Mouse (Mus musculus) stomach, embryonic 16.5 days (tissue): ENCODE data around the gene Hmces. TPM values are rescaled to one million over a fixed set of nuclear protein-coding genes. Genes with fewer than 3 reads are reported as not detected.

ENCODE experiments used
- ATAC-seq: fragments of 200-750 bp; cut with Nextera tagmentation; 2 replicates; pipeline ENCODE4 v1.8.0; 2017; ENCODE audit warnings: moderate number of reproducible peaks, moderate TSS enrichment; ENCODE audit not compliant: insufficient read depth, low FRiP score
- H3K27ac ChIP-seq: fragments of 300-500 bp; sonication (generic); 2 replicates; pipeline ENCODE4 v1.5.1; 2014; ENCODE audit warnings: low read length
- H3K27me3 ChIP-seq: fragments of 300-500 bp; sonication (generic); 2 replicates; pipeline ENCODE4 v1.6.1; 2014; ENCODE audit warnings: low read length, control low read depth, mixed read lengths; ENCODE audit not compliant: control insufficient read depth, insufficient read depth
- H3K36me3 ChIP-seq: fragments of 300-500 bp; sonication (generic); 2 replicates; pipeline ENCODE4 v1.6.1; 2014; ENCODE audit warnings: low read length; ENCODE audit not compliant: control insufficient read depth, insufficient read depth
- H3K4me1 ChIP-seq: fragments of 300-500 bp; sonication (generic); 2 replicates; pipeline ENCODE4 v1.6.1; 2014; ENCODE audit warnings: low read length, control low read depth, mixed read lengths; ENCODE audit not compliant: control insufficient read depth, insufficient read depth
- H3K4me2 ChIP-seq: fragments of 300-500 bp; sonication (generic); 2 replicates; pipeline ENCODE4 v1.6.1; 2014; ENCODE audit warnings: low read depth, low read length, mixed read lengths
- H3K4me3 ChIP-seq: fragments of 300-500 bp; sonication (generic); replicated peaks from 2 replicates; pipeline ENCODE4 v1.5.1; 2014; ENCODE audit warnings: mild to moderate bottlenecking, low read length
- H3K9ac ChIP-seq: fragments of 300-500 bp; sonication (generic); 2 replicates; pipeline ENCODE4 v1.6.1; 2014; ENCODE audit warnings: low read length
- H3K9me3 ChIP-seq: fragments of 300-500 bp; sonication (generic); replicated peaks from 2 replicates; pipeline ENCODE4 v1.6.1; 2016; ENCODE audit warnings: low read length, control low read depth; ENCODE audit not compliant: control insufficient read depth
- WGBS: fragments of 180-500 bp; shearing (Covaris S2); extraction: QIAGEN DNeasy Blood & Tissue Kit; methylation state at CpG from one replicate; pipeline ENCODE4 v1.1.7; 2014; 5-methylcytosine and 5-hydroxymethylcytosine counted together
- polyA plus RNA-seq: library from polyadenylated mRNA; unstranded; fragments of >200 nt; fragmentation: Nextera tagmentation; extraction: Ambion mirVana; gene quantifications from 2 replicates; pipeline ENCODE4 v1.2.1, GENCODE M21; 2015

Hmces gene
- polyA plus RNA-seq, 1 experiment from 2014 or later = 38.4 TPM

DNA sequence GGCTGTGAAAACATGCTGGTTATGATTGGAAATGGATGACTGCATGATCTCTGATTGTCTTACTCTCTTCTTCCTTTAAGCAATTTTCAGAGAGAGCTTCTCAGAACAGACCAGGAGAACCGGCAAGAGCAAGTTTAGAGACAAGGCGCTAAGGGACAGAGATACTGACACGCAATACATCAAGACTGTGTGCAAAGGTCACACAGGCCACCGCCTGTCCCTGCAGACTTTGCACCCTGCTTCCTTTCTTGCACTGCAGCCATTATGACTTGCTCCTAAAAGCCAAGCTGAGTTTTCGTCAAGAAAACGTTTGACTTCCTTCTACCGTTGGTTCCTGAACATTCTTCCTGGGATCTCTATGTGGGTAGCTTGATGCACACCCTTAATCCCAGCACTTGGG is 38.2 kb upstream of the Hmces start:
- no peak overlapping the region for H3K4me2 ChIP-seq
- H3K4me1 ChIP-seq = no peaks in the 10 kb centered on the region
- no peaks in the 10 kb centered on the region for H3K27me3 ChIP-seq
- H3K9me3 ChIP-seq = no peaks in the 10 kb centered on the region
- no peak overlapping the region for H3K27ac ChIP-seq
- 70% methylated on average over 7 of the region's 7 CpGs for WGBS
- H3K36me3 ChIP-seq = no peaks in the 10 kb centered on the region
- no peak overlapping the region for H3K4me3 ChIP-seq
- H3K9ac ChIP-seq = no peak overlapping the region
- ATAC-seq = no peak

DNA sequence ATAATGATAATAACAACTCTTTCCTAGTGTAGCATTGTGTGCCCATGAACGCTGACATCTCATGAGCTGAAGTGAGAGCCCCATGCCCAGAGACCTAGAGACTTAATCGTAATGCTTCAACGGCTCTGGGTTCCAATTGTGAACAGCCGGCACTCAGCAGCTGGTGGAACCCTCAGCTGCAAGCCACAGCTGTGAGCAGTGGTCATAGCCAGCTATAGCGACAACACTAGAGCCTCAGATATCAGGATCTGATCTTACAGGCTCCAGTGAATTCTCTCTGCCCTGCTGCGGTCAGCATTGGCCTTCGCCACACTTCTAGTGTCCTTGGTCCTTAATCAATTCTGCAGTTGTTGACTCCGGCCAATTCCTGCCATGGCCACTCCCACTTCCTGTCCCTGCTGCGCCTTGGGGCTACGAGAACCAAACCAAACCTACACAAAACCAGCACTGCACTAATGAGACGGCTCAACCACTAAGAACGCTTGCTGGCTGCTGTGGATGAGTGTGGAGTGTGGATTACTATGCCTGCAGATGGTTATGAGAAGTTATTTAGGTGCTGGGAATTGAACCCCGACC is 37.6 kb upstream of the Hmces start:
- H3K4me2 ChIP-seq = no peak overlapping the region
- H3K4me1 ChIP-seq = no peaks in the 10 kb centered on the region
- no peak for ATAC-seq
- no peaks in the 10 kb centered on the region for H3K36me3 ChIP-seq
- H3K4me3 ChIP-seq = no peak overlapping the region
- H3K9ac ChIP-seq = no peak overlapping the region
- 63% methylated on average over 13 of the region's 13 CpGs for WGBS
- H3K27me3 ChIP-seq = no peaks in the 10 kb centered on the region
- H3K27ac ChIP-seq = no peak overlapping the region
- no peaks in the 10 kb centered on the region for H3K9me3 ChIP-seq

DNA sequence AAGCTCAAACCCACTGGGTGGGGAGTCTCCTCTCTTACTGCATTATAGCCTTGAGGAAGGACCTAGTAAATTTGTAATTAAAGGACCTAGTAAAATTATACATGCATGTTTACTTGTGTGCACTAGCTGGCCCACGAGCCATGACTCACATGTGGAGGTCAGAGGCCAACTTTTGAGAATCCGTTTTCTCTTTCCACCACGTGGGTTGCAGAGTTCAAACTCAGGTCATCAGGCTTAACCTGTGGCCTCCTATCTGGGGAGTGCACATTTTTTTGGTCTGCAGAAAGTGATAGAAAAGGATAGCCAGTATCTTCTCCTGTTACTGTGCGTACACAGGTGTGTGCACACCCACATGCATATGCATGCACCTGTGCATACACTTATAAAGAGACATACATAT is 34.7 kb upstream of the Hmces start:
- no peaks in the 10 kb centered on the region for H3K27me3 ChIP-seq

DNA sequence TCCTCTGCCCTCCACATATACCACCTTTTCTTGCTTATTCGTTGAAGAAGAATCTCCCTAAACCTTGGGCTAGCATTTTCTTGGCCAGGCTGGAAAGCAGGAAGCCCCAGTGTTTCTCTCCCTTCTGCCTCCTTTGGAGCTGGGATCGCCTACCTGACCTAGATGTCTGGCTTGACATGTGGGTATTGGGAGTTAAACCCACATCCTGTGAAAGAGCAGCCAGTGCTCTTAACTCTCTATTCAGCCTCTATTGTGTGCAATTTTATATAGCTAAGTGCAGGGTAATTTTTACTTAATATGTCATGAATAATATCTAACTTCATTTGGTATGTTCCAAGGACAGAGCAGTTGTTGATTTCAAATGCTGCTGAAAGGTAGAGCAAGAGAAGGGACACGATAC is 34.1 kb upstream of the Hmces start:
- ATAC-seq = no peak
- no peak overlapping the region for H3K9ac ChIP-seq
- H3K36me3 ChIP-seq = no peaks in the 10 kb centered on the region
- no peak overlapping the region for H3K27ac ChIP-seq
- H3K4me2 ChIP-seq = no peak overlapping the region
- no peaks in the 10 kb centered on the region for H3K27me3 ChIP-seq
- 55% methylated on average over 3 of the region's 3 CpGs for WGBS
- H3K9me3 ChIP-seq = no peaks in the 10 kb centered on the region
- no peaks in the 10 kb centered on the region for H3K4me1 ChIP-seq
- no peak overlapping the region for H3K4me3 ChIP-seq

More for the DNA sequence above, 34.7 kb upstream of the Hmces start:
- Histone ChIP-seq H3K4me3 (no peak overlapping the region), H3K4me1 (no peaks in the 10 kb centered on the region), H3K36me3 (no peaks in the 10 kb centered on the region), H3K27ac (no peak overlapping the region), H3K9me3 (no peaks in the 10 kb centered on the region), H3K9ac (no peak overlapping the region), H3K4me2 (no peak overlapping the region)
- WGBS = 22% methylated on average over 4 of the region's 4 CpGs
- ATAC-seq = no peak

DNA sequence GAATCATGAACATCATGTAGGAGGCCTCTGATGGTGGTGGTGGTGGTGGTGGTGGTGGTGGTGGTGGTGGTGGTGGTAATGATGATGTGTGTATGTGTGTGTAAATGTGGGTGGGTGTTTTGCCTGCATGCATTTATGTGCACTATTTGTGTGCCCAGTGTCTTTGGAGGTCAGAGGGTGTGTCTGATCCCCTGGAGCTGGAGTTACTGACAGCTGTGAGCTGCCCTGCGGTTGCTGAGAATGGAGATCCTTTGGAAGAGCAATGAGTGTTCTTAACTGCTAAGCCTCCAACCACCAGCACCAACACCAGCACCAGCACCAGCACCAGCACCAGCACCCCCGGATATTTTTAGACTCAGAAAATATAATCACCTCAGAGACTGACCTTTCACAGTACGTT is 31.5 kb upstream of the Hmces start:
- no peak overlapping the region for H3K27ac ChIP-seq
- H3K36me3 ChIP-seq = no peaks in the 10 kb centered on the region
- WGBS = 71% methylated on average over 3 of the region's 3 CpGs
- H3K4me1 ChIP-seq = no peaks in the 10 kb centered on the region
- H3K4me3 ChIP-seq = no peak overlapping the region
- no peaks in the 10 kb centered on the region for H3K27me3 ChIP-seq
- H3K9ac ChIP-seq = no peak overlapping the region
- H3K9me3 ChIP-seq = no peaks in the 10 kb centered on the region
- ATAC-seq = no peak
- no peak overlapping the region for H3K4me2 ChIP-seq

DNA sequence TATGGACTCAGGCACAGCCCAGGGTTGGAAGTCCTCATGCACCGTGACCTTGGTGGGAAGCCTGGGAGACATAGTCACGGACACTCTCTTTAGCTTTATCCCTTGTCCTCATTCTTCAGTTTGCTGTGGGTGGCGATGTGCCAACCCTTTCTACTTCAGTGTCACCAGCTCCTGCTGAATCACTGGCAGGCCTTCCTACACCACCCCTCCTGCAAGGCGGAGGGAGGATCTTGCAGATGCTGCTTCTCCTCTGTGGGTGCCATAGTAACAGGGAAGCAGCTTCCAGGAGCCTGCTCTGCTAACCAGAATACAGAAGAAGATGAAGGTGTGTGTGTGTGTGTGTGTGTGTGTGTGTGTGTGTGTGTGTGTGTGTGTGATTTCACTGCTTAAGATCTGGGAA is 30.9 kb upstream of the Hmces start:
- Histone ChIP-seq H3K9ac (no peak overlapping the region), H3K9me3 (no peaks in the 10 kb centered on the region), H3K27me3 (no peaks in the 10 kb centered on the region), H3K4me2 (no peak overlapping the region), H3K4me1 (no peaks in the 10 kb centered on the region), H3K27ac (no peak overlapping the region), H3K4me3 (no peak overlapping the region), H3K36me3 (no peaks in the 10 kb centered on the region)
- 57% methylated on average over 4 of the region's 4 CpGs for WGBS
- no peak for ATAC-seq

DNA sequence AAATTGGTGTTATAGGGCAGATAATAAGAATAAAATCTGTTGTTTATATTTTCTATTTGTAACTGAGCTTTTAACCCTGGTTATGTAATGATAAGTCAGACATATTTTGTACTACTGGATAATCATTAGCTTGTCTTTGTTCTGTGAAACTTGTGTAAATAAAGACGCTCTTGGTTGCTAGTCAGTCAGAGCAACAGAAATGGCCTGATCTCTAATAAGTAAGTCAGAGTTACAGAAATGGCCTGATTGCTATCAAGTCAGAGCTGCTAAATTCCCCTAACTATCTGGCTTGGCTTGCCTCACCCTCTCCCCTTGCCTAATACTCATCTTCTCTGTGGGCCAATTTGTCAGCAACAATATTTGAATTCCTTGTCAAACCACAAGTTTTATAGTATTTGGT is 27.0 kb upstream of the Hmces start:
- H3K4me1 ChIP-seq = peaks cover 9% of the 10 kb centered on the region
- 0 out of 2 replicates have a peak overlapping the region, but pooled peaks have one; percentile 4 for H3K27ac ChIP-seq
- 47% methylated on average over 1 of the region's 1 CpGs for WGBS
- H3K4me3 ChIP-seq = no peak overlapping the region
- H3K36me3 ChIP-seq = peaks cover 17% of the 10 kb centered on the region; the same call in 1 of the 2 replicates
- H3K9ac ChIP-seq = no peak overlapping the region
- no peak for ATAC-seq
- no peaks in the 10 kb centered on the region for H3K27me3 ChIP-seq
- no peaks in the 10 kb centered on the region for H3K9me3 ChIP-seq
- H3K4me2 ChIP-seq = no peak overlapping the region

DNA sequence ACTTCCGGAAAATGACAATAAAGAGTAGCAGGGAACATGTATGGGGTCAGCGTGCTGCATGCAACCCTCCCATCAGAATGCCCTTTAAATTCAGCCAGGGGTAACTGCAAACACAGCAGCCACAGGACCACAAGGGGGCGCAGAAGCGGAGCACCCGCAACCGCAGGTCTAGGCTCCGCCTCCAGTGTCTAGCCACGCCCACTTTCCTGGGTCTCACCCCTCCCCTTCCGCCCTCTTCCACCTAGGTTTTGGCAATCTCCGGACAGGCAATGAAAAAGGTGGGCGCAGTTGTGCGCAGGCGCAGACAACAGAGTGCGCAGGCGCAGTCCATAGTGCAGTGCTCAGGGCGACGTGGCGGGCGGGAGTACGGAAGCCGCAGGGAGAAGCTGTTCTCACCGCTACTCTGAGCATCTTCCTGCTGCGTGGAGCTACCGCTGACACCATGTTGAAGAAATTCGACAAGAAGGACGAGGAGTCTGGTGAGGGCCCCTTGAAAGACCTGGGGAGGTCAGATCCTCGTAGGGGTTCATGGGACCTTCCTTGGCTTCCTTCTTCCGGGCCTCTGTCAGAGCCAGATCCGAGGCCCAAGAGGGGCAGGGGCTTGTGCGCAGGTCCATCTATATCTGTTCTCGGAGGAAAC is 26.0 kb upstream of the Hmces start, which contains the start of gene Copg1:
Gene Copg1 (plus strand): TSS at position 221 of the 640 bp plus-strand sequence.
- H3K9me3 ChIP-seq = no peaks in the 10 kb centered on the region
- peak within 1 kb of the TSS; percentile 92 for H3K9ac ChIP-seq
- peak within 1 kb of the TSS; percentile 85 for H3K4me3 ChIP-seq
- H3K4me2 ChIP-seq = peak within 1 kb of the TSS; percentile 78
- peak; percentile 97 for ATAC-seq
- peak within 1 kb of the TSS; percentile 84 for H3K27ac ChIP-seq
- peaks cover 17% of the 10 kb centered on the region; the same call in 1 of the 2 replicates for H3K36me3 ChIP-seq
- peaks cover 9% of the 10 kb centered on the region for H3K4me1 ChIP-seq
- no peaks in the 10 kb centered on the region for H3K27me3 ChIP-seq
- WGBS = 1% methylated on average over 31 of the region's 31 CpGs

DNA sequence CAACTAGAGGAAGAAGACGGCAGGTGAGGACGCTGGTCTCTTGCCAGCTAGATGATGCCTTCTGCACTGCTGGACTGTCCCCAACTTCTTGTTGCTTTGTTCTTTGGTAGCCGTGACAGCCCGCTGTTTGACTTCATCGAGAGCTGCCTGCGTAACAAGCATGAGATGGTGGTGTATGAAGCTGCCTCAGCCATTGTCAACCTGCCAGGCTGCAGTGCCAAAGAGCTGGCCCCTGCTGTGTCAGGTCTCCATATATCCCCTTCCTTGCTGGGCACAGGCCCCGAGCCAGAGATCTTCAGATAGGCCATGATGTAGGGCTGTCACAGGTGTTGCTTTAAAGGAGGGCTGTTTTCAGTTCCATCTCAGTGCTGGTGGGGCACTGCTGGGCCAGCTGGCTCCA is 19.8 kb upstream of the Hmces start:
- H3K4me3 ChIP-seq = no peak overlapping the region
- H3K9ac ChIP-seq = no peak overlapping the region
- no peak overlapping the region for H3K4me2 ChIP-seq
- WGBS = 91% methylated on average over 7 of the region's 7 CpGs
- peaks cover 33% of the 10 kb centered on the region for H3K36me3 ChIP-seq
- no peak for ATAC-seq
- no peaks in the 10 kb centered on the region for H3K27me3 ChIP-seq
- H3K27ac ChIP-seq = no peak overlapping the region
- H3K9me3 ChIP-seq = no peaks in the 10 kb centered on the region
- peaks cover 3% of the 10 kb centered on the region for H3K4me1 ChIP-seq
